Mouse (Mus musculus): ENCODE results near the gene Amt. TPM values are rescaled to one million over a fixed set of nuclear protein-coding genes. Genes with fewer than 3 reads are reported as not detected.
"Not testable (repeated sequence)": the region's sequence is repeated elsewhere in the genome, so short reads cannot be mapped to it uniquely, and the experiment has no call there.

Gene Amt
- total RNA-seq, 2 experiments from 2014 or later, result 24.6 to 26.5 TPM

DNA sequence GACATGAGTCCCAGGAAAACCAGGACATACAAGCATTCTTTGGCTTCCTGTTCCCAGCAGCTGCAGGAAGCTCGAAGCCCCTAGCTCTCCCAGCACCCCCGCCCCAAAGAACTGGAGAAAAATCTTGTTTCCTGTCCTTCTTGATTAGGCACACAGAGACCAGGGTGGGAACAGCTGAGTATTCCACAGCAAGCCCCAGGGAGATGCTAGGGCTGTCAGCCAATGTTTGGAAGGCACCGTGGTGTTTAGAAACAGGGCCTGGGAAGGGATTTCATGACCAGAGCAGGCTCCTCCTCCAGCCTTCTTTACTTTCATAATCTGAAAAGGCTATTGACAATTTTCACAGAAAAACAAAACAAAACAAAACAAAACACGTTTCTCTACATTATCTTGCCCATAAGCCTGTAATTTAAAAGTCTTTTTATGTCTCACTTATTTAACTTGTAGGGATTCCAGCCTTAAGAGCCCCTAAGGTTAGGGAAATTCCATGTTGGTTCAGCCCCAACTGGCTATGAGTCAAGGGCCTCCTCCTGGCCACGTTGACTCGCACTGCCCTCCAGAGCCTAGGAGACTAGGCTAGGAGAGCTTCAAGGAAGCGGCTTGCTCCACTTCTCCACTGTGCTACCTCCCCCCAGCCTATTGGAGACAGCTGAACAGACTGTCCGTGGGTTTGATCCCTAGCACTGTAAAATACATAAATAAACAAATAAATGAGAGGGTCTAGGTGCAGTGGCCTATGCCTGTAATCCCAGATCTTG, 16.4 kb upstream of the Amt start:
- DNase-seq (ENCODE audit: low spot score in 2 of 2), result peak; percentile 30 to 56

DNA sequence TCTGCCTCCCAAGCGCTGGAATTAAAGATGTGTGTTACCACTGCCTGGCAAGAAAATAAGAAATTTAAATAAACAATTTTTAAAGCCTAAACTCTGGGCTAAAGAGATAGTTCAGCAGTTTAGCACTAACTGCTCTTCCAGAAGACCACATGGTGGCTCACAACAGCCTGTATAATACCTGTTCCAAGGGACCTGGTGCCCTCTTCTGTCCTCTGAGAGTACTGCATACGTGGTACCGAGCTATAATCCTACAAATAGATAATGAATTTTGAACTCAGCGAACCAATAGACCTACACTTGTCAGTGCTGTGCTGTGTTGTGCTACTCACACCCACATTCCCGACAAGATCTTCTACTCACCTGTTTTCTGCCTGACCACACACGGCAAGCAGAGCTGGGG, 12.2 kb upstream of the Amt start:
- DNase-seq (ENCODE audit: low spot score in 2 of 2), result peak; percentile 73 to 78

- not testable (repeated sequence) for DNase-seq (ENCODE audit: low spot score in 2 of 2)
Measured at GRCm38 (mm10) chr9:108287526-108288238, 9.0 kb upstream of the Amt start.

DNA sequence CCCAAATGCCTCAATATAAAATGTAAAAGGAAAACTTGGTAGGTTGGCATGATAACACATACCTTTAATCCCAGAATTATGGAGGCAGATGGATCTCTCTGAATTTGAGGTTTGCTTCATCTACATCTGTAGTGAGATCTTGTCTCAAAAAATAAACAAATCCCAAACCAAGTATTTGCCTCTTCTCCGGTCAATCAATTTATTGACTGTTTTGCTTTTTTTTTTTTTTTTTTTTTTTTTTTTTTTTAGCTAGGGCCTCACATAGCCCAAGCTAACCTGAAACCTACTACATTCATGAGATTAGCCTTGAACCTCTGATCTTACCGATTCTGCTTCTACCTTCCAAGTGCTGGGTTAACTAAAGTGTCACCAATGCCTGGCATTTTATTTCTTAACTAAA, 7.3 kb upstream of the Amt start:
- no peak for DNase-seq (ENCODE audit: low spot score in 2 of 2)

GRCm38 (mm10) chr9:108290016-108290750, 6.5 kb upstream of the Amt start, which contains the start of gene Nicn1:
TSS of gene Nicn1 (plus strand) at chr9:108290429.
- DNase-seq (ENCODE audit: low spot score in 2 of 2), result peak; percentile 84 to 90

- no peak for DNase-seq (ENCODE audit: low spot score in 2 of 2)
Measured at GRCm38 (mm10) chr9:108290773-108291172, 5.9 kb upstream of the Amt start.

- no peak for DNase-seq (ENCODE audit: low spot score in 2 of 2)
Measured at GRCm38 (mm10) chr9:108301853-108302252, 5.2 kb downstream of the Amt start.

DNA sequence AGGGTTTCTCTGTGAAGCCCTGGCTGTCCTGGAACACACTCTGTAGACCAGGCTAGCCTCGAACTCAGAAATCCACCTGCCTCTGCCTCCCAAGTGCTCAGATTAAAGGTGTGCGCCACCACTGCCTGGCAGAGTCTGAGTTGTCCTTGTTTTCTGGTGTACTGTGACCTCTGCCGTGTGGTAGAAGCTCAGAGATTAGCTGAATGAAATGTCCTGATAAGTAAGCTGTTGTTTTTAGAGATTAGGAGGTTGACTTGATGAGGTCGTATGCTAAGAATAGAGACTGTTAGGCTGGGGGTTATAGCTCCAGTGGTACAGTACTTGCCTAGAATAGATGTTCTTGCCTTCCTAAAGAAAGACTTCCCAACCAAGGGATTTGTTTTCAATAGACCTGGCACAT, 8.1 kb downstream of the Amt start:
- no peak for DNase-seq (ENCODE audit: low spot score in 2 of 2)

GRCm38 (mm10) chr9:108305170-108305569, 8.5 kb downstream of the Amt start:
- DNase-seq (ENCODE audit: low spot score in 2 of 2), result peak in 1 of 2 experiments; percentile 26

DNA sequence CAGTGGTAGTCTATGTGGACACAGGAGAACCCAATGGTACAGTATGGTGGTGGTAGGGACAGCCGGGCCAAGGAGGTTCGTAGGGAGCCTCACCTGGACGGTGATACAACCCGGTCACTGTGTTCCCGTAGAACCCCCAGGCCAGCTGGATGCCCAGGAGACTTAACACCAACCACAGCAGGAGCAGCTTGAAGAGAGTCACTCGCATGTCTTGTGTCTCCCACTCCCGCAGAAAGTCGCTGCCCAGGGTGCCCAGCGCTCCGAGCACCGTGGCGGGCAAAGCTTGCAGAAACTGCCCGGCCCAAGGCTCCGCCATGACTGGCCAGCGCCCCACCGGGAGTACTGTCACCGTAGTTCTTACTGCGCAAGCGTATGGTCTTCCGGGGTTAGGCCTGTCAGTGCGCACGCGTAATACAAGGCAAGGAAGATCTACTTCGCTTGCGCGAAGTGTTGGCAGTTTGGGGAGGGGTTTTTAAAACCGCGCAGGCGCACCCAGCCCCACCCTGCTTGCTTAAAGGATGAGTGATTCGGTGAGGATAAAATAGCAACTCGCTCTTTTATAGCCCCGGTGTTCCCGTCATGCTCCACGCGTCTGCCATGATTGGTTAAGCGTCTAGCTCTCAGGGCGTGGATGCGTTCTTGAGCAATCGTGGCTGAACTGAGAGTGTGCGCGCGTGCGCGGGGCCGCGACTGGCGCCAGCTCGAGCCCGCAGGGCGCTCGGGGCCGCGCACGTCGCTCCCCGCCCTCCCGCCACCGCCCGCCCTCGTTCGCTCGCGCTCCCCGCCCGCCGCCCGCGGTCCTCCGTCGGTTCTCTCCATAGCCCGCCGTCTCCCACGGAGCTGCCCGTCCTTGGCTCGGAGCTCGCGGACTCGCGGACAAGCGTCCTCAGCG, 9.2 kb downstream of the Amt start, which contains the start of the genes Rhoa and Tcta:
Gene Rhoa, plus strand, starts transcription at position 501 of the 892 bp plus-strand sequence.
Gene Tcta, minus strand, starts transcription at position 532 of the 892 bp plus-strand sequence.
- DNase-seq (ENCODE audit: low spot score in 2 of 2), result peak; percentile 94 to 97

GRCm38 (mm10) chr9:108306571-108306980, 9.9 kb downstream of the Amt start:
- DNase-seq (ENCODE audit: low spot score in 2 of 2), result peak in 1 of 2 experiments; percentile 77

DNA sequence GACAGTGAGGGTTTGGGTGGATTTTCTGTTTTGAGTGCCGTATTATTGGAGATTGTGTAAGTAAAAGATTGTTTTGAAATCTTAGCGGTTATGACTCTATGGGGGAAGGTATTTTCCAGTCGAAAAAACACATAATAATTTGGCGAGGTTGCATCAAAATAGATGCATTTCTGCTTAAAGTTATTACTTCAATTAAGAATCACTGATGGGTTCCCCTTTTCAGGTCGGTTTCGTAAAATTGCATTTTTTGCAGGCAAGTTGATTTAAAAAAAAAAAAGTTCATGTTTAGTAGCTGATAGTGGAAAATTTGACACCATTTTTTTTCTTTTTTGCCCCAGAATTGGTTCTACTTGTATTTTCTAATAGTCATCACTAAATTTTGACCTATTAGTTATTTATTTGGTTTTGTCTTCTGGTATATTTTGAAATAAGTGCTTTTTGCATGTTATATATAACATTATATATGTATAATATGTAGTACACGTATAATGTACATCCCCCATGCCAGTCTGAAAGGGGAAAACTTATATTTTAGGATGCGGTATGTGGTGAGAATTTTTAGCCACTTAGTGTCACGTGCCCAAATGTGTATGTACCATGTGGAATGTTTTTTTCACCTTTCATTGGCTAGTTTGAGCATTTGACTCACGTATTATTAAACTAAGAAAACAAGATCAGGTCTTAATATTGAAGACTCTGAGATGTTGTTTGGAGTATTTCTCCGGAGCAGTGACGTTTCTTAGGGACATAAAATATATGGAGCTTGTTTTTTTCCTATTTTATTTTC, 10.6 kb downstream of the Amt start:
- no peak for DNase-seq (ENCODE audit: low spot score in 2 of 2)

GRCm38 (mm10) chr9:108308141-108308540, 11.5 kb downstream of the Amt start:
- no peak for DNase-seq (ENCODE audit: low spot score in 2 of 2)

- DNase-seq (ENCODE audit: low spot score in 2 of 2), result no peak
Measured at GRCm38 (mm10) chr9:108317572-108317971, 20.9 kb downstream of the Amt start.

DNA sequence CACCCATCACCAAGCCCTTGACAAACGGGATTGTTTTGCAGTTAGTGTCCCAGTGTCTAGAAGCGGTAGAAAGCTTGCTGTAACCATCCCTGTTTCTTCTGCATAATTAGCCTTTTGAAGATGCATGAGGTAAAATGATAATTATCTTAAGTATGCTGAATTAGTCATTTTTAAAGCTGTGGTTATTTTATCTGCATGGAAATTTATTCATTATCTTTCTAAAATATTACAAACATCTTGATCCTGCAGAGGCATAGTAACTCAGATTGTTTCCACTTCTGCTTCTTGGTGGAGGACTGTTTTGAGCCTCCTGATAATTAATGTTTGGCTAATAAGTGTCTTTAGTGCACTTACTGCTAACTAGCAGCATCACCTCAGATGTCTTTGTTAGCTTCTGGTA, 21.8 kb downstream of the Amt start:
- no peak for DNase-seq (ENCODE audit: low spot score in 2 of 2)

- DNase-seq (ENCODE audit: low spot score in 2 of 2), result not testable (repeated sequence)
Measured at GRCm38 (mm10) chr9:108322054-108322453, 25.4 kb downstream of the Amt start.

DNA sequence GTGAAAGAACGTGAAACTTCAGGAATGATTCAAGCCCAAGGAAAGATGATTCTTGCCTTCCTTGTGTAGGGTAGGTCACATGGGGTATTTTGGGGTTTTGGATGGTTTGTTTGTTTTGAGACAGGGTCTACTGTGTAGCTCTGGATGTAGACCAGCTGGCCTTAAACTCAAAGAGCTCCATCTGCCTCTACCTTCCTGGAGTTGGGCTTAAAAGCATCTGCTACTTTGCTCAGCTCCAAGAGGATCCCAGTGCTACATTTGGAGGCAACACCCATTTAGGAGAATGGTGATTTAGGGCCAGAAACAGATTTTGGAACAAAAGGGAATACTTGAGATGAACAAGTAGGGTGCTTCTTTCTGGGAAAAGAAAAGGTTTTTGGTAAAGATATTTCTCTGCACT, 28.1 kb downstream of the Amt start:
- no peak for DNase-seq (ENCODE audit: low spot score in 2 of 2)

DNA sequence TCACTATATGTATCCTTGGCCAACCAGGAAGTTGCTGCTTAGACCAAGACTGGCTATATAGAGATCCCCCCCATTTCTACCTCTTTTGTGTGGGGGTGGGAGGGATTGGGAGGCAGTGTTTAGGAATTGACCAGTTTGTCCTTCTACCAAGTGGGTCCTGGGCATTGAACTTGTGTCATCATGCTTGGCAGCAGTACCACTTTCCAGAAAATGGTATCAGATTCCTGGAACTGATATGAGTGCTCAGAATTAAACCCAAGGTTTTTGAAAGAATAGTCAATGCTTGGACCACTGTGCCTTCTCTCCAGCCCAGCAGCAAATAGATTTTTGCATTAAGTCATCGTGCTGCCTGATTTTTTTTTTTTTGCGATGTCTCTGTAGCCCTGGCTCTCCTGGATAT, 29.2 kb downstream of the Amt start:
- DNase-seq (ENCODE audit: low spot score in 2 of 2), result no peak

GRCm38 (mm10) chr9:108337848-108338550, 41.3 kb downstream of the Amt start:
- no peak for DNase-seq (ENCODE audit: low spot score in 2 of 2)

Measured in layer of hippocampus, postnatal 10 days (tissue).